Mouse (Mus musculus) MEL (cell line): ENCODE results near the gene Rbm25.

Experiments
- MAFK ChIP-seq: IDR thresholded peaks from 2 replicates; pipeline ENCODE4 v1.6.1; 2011; ENCODE audit warnings: low read depth, mild to moderate bottlenecking, low read length, improper control_type of control experiment, borderline replicate concordance
- MXI1 ChIP-seq: IDR thresholded peaks from 2 replicates; pipeline ENCODE4 v1.6.1; 2011; ENCODE audit warnings: mild to moderate bottlenecking, low read depth, low read length, improper control_type of control experiment
- POLR2AphosphoS5 ChIP-seq: IDR thresholded peaks from 2 replicates; pipeline ENCODE4 v1.6.1; 2012; ENCODE audit warnings: low read depth, borderline replicate concordance, mild to moderate bottlenecking, inconsistent platforms, low read length, moderate library complexity, mixed read lengths

DNA sequence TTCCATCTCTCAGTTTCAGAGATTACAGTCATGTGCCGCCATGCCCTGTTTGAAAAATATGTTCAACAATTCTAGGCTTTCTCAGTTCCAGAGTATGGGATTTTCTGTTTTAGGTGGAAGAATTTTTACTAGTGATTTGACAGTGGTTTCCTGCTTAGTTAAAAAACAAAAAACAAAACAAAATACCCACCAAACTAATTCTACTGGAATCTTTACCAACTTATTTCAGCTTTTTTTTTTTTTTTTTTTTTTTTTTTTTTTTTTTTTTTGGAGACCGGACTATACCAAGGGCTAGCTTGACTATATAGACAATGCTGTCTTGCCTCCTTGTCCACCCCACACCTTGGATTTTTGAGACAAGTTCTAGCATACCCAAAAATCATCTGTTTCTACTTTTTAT is 10.2 kb downstream of the Rbm25 start:
- no peak for TF ChIP-seq MXI1
- no peak for TF ChIP-seq POLR2AphosphoS5
- no peak for TF ChIP-seq MAFK
